Mouse (Mus musculus): ENCODE data around the gene Gabrr2. TPM values are rescaled to one million over a fixed set of nuclear protein-coding genes. Genes with fewer than 3 reads are reported as not detected.
"Not testable (repeated sequence)": the region's sequence is repeated elsewhere in the genome, so short reads cannot be mapped to it uniquely, and the experiment has no call there.

The Gabrr2 gene
- total RNA-seq, 2 experiments from 2014 or later, result 0.39 to 0.45 TPM

GRCm38 (mm10) chr4:33070326-33070725 is 7.5 kb downstream of the Gabrr2 start:
- DNase-seq, result no peak

- DNase-seq, result no peak
Observed at GRCm38 (mm10) chr4:33071337-33071736, 8.5 kb downstream of the Gabrr2 start.

GRCm38 (mm10) chr4:33072526-33073161 is 9.8 kb downstream of the Gabrr2 start:
- no peak for DNase-seq

- no peak for DNase-seq
Observed at GRCm38 (mm10) chr4:33074406-33074805, 11.6 kb downstream of the Gabrr2 start.

- DNase-seq, result no peak
Observed at GRCm38 (mm10) chr4:33074851-33075250, 12.1 kb downstream of the Gabrr2 start.

- no peak for DNase-seq
Observed at GRCm38 (mm10) chr4:33075776-33076524, 13.2 kb downstream of the Gabrr2 start.

- no peak for DNase-seq
Observed at GRCm38 (mm10) chr4:33077161-33077560, 14.4 kb downstream of the Gabrr2 start.

GRCm38 (mm10) chr4:33077724-33078123 is 14.9 kb downstream of the Gabrr2 start:
- DNase-seq, result no peak

- DNase-seq, result no peak
Observed at GRCm38 (mm10) chr4:33078492-33078891, 15.7 kb downstream of the Gabrr2 start.

GRCm38 (mm10) chr4:33099118-33099694 is 36.4 kb downstream of the Gabrr2 start:
- DNase-seq, result no peak

- DNase-seq, result no peak
Observed at GRCm38 (mm10) chr4:33109720-33110458, 47.1 kb downstream of the Gabrr2 start.

GRCm38 (mm10) chr4:33110845-33111244 is 48.0 kb downstream of the Gabrr2 start:
- DNase-seq, result no peak

GRCm38 (mm10) chr4:33111358-33111757 is 48.6 kb downstream of the Gabrr2 start:
- DNase-seq, result no peak

- not testable (repeated sequence) for DNase-seq
Observed at GRCm38 (mm10) chr4:33112866-33113265, 50.1 kb downstream of the Gabrr2 start.

- peak; percentile 87 for DNase-seq
Observed at GRCm38 (mm10) chr4:33119118-33119517, 56.3 kb downstream of the Gabrr2 start.

GRCm38 (mm10) chr4:33124493-33124892 is 61.7 kb downstream of the Gabrr2 start:
- DNase-seq, result peak; percentile 66

GRCm38 (mm10) chr4:33125409-33126084 is 62.7 kb downstream of the Gabrr2 start:
- DNase-seq, result no peak

- DNase-seq, result no peak
Observed at GRCm38 (mm10) chr4:33132221-33132620, 69.4 kb downstream of the Gabrr2 start, which contains the start of gene Gabrr1. Gene Gabrr1 (plus strand): TSS chr4:33132521.
